Mouse (Mus musculus): ENCODE data around the gene Ethe1. TPM values are rescaled to one million over a fixed set of nuclear protein-coding genes. Genes with fewer than 3 reads are reported as not detected.

The Ethe1 gene
- total RNA-seq, 2 experiments from 2014 or later: 9.4 to 10.0 TPM

DNA sequence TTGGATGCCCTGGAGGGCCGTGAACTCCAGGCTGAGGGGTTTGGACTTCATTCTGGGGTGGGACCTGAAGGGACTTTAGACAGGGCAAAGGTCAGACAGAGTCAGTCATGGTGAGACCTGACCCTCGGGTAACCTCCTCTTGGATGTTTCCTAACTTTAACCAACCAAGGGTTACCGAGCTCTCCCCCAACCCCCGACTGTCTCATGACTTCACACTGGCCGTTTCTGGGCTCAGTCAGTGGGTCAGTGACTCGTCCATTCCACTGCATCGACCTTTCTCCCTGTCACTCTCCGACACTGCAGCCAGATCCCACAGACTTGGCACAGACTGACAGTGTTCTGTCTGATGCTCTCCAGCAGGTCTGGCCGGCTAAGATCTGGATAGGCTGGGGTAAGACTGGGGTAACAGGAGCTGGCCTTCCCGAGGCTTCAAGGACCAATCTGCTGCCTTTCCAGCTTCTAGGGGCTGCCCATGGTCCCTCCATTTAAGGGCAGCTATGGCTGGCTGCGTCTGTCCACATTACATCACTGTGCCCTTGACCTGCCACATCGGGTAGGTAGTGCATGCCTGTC is 13.0 kb upstream of the Ethe1 start:
- no peak for DNase-seq

DNA sequence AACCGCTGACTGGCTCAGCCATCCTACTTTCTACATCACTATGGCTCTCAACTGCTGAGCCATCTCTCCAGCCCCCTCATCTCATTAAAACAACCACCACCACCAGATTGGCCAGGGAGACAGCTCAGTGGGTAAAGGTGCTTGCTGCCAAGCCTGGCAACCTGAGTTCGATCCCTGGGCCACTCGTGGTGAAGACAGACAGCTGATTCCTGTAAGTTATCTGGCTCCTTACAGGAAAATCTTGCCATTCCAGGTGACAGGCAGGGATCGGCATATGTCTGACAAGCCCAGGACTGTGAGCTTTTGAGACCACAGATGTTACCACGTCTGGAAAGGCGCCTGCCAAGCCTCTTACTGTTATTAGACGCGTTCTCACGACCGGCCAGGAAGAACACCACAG is 9.5 kb upstream of the Ethe1 start:
- no peak for DNase-seq

- DNase-seq: no peak
These were observed 2.5 kb upstream of the Ethe1 start for GRCm38 (mm10) chr7:24584876-24585275.

GRCm38 (mm10) chr7:24585995-24586394 is 1.3 kb upstream of the Ethe1 start:
- DNase-seq: no peak

DNA sequence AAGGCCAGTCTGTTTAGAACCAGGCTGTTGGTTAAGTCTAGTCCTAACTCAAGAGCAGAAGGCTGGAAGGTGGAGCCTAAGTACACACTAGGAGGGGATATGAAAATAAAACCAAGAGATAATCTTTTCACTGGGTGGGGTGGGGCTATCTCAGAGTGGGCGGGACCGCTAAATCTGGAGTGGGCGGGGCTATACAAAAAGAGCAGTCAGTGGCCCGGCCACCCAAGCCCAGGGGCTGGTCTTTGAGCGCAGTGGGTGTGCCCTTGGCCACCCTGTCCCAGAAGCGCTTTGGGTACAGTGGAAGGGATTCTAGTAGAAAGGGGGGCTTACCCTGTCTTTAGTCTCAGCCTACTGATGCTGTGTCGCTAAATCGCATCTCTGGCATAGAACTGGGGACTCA is 515 bp upstream of the Ethe1 start:
- no peak for DNase-seq

GRCm38 (mm10) chr7:24588336-24588735 is 993 bp downstream of the Ethe1 start:
- DNase-seq: no peak

DNA sequence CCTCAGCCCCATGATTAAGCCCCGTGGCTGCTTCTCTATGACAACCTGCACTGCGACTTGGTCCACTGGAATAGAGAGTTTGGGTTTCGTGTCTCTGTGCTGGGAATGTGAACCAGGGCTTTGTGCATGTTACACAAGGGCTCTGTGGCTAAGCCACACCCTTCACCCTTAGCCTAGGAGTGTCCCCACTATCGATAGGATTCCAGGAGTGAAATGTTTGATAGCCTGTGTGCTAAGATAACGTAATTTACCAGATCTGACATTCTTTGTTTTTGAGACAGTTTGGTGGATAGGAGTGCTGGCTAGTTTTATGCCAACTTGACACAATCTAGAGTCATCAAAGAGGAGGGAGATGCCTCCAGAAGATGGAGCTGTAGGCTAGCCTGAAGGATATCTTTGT is 4.4 kb downstream of the Ethe1 start:
- DNase-seq: no peak

GRCm38 (mm10) chr7:24592163-24592562 is 4.8 kb downstream of the Ethe1 start:
- DNase-seq: no peak

DNA sequence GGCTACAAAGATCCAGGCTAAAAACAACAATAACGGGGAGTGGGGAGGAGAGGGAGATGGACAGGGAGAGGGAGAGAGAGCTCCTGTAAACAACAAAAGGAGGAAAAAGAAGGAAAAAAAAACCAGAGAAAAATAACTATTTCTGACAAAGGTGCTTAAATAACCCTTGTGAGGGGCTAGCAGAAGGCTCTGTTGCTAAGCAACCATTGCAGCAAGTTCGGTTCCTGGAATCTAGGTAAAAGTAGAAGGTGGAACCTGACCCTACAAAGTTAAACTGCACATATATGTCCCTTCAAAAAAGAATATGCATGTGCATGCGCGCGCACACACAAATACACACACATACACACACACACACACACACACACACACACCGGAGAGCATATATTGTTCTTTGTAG is 5.4 kb downstream of the Ethe1 start:
- DNase-seq: no peak

GRCm38 (mm10) chr7:24593621-24594308 is 6.4 kb downstream of the Ethe1 start:
- DNase-seq: peak; percentile 74

DNA sequence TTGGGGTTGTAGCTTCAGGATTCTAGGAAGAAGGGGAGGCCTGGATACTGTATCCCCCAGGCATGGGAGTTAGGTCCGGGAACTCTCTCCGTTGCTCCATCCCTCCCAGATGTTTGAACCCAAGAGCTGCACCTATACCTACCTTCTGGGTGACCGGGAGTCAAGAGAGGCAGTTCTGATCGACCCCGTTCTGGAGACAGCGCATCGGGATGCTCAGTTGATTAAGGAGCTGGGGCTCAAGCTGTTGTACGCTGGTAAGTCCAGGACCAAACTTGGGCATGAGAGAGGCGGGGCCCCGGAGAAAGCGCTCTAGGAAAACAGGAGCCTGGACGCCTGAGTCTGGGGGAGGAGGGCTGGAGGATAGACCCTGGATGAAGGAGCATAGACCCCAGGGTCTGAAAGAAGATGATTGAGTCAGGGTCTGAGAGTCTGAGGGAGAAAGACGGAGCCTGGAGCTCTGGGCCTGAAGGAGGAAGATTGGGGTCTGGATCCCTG is 7.0 kb downstream of the Ethe1 start:
- DNase-seq: no peak

DNA sequence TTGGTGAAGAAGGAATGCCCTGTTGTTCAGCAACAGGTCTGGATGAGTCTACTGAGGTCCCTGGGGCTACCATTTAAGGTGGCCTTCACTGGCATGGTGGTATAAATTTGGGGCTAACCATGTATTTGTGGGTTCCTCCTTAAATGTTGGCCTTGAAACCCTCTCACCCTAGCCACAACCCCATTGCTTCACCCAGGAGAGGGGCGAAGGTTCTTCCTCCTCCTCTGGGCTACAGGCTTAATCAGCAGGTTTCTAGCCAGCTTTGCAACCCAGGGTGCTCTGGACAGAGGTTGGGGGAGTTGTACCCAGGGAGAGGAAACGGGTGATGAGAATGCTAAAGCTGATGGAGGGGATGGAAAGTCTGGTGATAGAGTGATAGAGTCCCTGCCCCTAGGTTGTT is 8.1 kb downstream of the Ethe1 start:
- DNase-seq: no peak

DNA sequence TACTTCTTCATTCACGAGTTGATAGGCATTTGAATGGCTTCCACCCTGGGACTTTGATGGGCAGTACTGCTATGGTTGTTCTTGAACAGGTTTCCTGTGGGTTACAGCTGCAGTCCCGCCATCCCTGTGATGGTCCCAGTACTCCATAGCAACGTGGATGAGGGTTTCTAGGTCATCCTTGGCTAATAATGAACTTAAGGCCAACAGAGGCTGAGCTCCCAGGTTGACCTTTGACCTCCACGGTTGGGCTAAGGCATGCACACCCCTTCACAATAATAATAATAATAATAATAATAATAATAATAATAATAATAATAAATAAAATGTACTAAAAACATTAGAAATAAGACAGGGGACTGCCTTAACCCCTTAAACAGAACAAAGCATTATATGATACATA is 10.8 kb downstream of the Ethe1 start:
- no peak for DNase-seq

GRCm38 (mm10) chr7:24599211-24600067 is 12.1 kb downstream of the Ethe1 start:
- DNase-seq: no peak

GRCm38 (mm10) chr7:24600941-24601597 is 13.7 kb downstream of the Ethe1 start:
- DNase-seq: peak; percentile 99

DNA sequence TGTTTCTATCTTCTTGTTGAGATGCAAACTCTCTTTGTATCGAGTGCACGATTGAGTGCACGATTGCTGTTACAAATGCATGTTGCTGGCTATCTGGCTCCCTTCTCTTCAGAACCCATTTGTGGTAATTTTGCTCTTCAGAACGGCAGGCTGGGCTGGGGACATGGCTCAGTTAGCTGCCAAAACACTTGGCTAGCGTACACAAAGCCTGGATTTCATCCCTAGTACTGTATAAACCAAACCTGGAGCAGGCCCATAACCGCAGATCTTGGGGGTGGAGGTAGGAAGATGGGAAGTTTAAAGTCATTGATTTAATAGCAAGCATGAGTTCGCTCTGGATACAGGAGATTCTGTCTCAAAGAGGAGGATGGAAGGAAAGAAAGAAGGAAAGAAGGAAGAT is 18.2 kb downstream of the Ethe1 start:
- no peak for DNase-seq

GRCm38 (mm10) chr7:24606046-24606445 is 18.7 kb downstream of the Ethe1 start:
- DNase-seq: no peak

- DNase-seq: peak; percentile 34
These were observed 20.7 kb downstream of the Ethe1 start for GRCm38 (mm10) chr7:24608017-24608416.

GRCm38 (mm10) chr7:24608561-24608960 is 21.2 kb downstream of the Ethe1 start:
- no peak for DNase-seq

GRCm38 (mm10) chr7:24610144-24610878 is 23.0 kb downstream of the Ethe1 start, which contains the start of gene Phldb3:
Gene Phldb3, plus strand, starts transcription at chr7:24610763.
- no peak for DNase-seq

- peak; percentile 84 for DNase-seq
These were observed 23.6 kb downstream of the Ethe1 start for GRCm38 (mm10) chr7:24610879-24611494.

Measured in gastrocnemius, postnatal 10 days (tissue).